Mouse (Mus musculus): Measurements from ENCODE around the gene Plppr4.

Gene Plppr4

GRCm38 (mm10) chr3:117360528-117360927 lies at the start of gene Plppr4:
Plppr4 (minus strand) TSS chr3:117360876.
- no peak for DNase-seq (ENCODE audit: low spot score)

DNA sequence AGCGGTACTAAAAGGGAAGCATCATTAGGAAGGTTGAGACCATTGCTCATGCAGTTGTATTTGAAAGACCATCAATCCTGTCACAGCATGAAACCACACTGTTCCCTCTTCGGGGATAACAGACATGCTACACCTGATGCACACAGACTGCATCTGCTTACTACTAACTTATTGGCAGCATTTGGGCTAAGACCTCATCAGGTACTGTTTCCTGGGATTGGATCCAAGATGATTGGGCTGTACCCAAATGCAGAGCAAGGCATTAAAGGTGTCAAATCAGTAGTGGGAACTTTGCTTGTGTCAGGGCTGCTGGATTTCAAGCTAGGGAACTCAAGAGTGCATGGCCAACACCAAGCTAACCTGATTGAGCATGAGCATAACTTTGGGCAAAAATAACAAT lies 45.1 kb upstream of the Plppr4 start:
- DNase-seq (ENCODE audit: low spot score), result no peak

DNA sequence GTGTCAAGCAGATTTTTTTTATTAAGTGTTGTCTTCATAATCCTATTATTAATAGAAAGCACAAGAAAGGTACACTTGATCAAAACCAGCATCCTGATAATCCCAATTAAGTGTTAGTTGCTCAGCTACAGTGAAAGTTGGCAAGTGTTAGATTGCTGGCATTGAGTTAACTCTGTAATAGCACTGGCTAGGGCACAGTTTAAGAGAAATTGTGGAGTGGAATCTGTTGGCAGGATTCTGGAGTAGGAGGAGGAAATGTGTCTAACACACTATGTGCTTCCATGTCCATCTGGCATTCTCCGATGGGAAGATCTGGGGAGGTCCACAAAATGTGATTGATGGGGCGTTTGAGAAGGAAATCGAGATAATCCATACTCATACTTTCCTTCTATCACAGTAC lies 43.1 kb upstream of the Plppr4 start:
- peak; percentile 21 for DNase-seq (ENCODE audit: low spot score)

DNA sequence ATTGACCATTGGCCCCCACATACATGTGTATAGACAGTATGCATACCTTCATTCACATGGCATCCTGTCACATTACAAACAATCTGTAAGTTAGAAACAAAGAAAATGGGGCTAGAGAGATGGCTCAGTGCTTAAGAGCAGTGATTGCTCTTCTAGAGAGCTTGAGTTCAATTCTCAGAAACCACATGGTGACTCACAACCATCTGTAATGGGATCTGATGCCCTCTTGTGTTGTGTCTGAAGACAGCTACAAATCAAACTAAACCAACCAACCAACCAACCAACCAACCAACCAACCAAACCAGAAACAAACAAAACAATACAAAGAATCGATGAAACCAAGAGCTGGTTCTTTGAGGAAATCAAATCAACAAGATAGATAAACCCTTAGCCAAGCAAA lies 5.4 kb upstream of the Plppr4 start:
- no peak for DNase-seq (ENCODE audit: low spot score)

- peak; percentile 66 for DNase-seq (ENCODE audit: low spot score)
Observed at GRCm38 (mm10) chr3:117359686-117360521, 772 bp downstream of the Plppr4 start.

- peak; percentile 16 for DNase-seq (ENCODE audit: low spot score)
Observed at GRCm38 (mm10) chr3:117358981-117359628, 1.6 kb downstream of the Plppr4 start.

DNA sequence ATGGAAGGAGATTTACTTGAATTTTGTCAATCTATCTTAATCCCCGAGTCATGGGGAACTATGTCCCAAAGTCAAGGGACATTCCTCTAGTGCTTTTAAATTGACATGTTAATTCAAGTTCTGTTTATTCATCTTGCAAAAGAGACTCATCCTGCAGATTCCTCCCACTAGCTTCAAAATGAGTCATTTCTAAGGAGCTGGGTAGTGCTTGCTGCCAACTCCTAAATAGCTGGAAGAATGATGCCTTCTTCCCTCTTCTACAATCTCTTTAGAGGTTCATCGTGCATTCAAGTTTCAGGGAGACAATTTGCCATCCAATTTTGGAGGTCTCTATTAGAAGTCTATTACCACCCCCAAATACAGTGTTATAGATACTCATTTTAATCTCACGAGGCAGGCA lies 3.3 kb downstream of the Plppr4 start:
- no peak for DNase-seq (ENCODE audit: low spot score)

- no peak for DNase-seq (ENCODE audit: low spot score)
Observed at GRCm38 (mm10) chr3:117353940-117354339, 6.7 kb downstream of the Plppr4 start.

- DNase-seq (ENCODE audit: low spot score), result no peak
Observed at GRCm38 (mm10) chr3:117346351-117346750, 14.3 kb downstream of the Plppr4 start.

DNA sequence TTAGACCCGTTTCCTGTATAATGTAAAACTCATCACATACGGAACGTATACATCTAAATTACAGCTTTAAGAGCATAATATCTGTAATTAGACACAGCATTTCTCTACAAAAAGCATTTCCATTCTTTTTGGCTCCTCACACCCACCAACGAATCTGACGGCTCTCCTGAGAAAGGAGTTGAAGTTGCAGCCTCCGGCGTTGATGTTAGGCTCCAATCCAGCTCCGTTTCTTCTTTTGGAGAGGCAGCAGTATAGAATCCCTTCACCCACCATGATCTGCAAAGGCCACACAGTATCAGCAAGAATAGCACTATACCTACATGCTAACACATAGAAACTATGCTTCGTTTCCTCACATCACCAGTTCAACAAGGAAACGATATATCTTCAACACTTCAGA lies 29.2 kb downstream of the Plppr4 start:
- no peak for DNase-seq (ENCODE audit: low spot score)

DNA sequence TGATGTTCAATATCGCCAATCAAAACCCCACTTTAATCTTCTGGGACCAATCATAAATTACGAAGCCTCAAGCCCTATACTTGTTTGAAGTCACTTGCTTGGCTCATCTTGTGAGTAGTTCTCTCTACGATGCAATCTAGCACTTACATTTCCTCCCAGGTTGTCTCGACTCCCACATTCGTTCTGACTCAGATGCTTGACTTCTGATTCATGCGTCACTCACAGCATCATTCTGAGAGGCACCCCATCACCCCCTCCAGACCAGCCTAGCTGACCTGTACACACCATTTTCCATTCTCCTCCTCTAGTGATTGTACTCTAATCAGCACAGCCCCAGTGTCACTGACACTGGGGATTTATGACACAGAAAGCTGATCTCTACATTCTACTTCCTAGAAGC lies 31.2 kb downstream of the Plppr4 start:
- no peak for DNase-seq (ENCODE audit: low spot score)

GRCm38 (mm10) chr3:117326551-117326950 lies 34.1 kb downstream of the Plppr4 start:
- DNase-seq (ENCODE audit: low spot score), result no peak

GRCm38 (mm10) chr3:117319671-117320070 lies 41.0 kb downstream of the Plppr4 start:
- no peak for DNase-seq (ENCODE audit: low spot score)

DNA sequence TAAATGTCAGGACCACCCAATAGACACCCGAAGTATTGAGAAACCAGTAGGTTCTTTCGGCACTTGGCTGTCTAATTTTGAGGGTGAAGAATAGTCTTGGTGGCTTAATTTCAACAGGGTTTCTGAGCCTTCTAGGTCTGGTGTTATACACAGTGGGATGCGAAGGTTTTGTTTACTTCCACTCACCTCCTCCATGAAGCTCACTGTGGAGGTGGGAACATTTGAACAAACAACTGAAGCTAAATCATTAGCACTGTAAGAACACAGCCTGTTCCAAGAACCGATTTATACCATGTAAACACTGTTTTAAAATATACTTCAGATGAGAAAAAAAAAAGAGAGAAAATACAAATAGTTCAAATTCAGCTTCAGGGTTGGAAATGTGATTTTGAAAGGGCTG lies 47.3 kb downstream of the Plppr4 start:
- DNase-seq (ENCODE audit: low spot score), result no peak

DNA sequence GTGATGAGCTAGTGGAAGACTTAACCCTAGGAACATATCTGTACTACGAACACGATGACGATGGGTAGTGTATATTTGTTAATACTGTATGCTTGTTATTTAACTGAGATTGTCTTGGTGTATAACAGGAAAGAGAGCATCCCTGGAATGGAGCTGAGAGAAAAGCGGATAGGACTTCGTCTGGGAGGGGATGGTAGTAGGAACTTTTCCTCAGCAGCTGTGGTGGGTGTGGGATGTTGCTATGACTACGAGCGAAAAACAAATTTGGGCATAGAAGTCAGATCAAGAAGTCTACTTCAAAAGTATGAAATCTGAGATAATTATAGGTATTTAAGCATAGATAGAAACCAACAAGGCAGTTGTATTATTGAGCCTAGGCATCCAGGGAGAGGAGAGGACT lies 48.6 kb downstream of the Plppr4 start:
- no peak for DNase-seq (ENCODE audit: low spot score)

GRCm38 (mm10) chr3:117310801-117311368 lies 49.8 kb downstream of the Plppr4 start:
- no peak for DNase-seq (ENCODE audit: low spot score)

DNA sequence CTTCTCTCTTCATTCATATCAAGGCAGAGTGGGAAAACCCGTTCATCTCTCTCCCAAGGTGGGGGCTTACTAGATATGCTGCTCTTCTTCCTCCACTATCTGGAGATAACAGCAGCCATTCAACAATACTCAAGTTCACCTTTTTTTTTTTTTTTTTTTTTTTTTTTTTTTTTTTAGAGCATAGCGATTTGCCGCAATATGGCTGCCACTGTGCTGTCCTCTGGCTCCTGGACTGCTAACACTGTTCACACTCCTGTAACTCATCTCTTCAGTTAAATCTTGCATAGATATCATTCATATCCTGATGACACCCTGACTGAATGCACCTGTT lies 51.1 kb downstream of the Plppr4 start:
- DNase-seq (ENCODE audit: low spot score), result no peak

DNA sequence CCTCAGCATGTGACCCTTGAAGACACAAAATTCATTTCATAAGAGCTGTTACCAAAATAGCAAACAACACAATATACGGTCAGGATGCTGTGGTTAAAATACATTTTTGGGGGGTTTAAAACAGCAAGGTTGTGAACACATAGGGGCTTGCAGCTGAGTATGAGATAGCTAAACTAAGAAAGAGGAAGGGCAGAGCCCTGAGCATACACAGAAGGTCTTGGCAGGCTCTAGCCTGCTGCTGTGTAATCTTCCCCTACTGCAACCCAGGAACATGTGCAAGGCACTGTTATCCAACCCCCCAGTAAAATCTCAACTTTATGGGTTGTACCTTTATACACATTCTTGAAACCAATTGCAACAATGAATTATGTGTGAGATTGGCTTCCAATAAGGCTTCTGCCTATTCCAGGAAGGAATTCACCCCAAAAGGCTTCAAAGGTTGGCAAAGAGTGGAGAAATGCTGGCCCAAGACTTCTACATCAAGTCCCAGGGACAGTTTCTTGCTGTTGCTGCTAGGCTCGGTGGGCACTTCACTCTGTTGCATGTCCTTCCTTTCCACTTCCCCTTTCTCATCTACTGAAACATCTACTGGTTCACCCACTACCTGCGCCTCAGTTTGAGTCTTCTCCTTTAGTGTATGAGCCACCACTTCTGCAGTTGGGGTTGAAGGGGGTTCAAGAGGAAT lies 51.6 kb downstream of the Plppr4 start:
- no peak for DNase-seq (ENCODE audit: low spot score)

GRCm38 (mm10) chr3:117307555-117307954 lies 53.1 kb downstream of the Plppr4 start:
- DNase-seq (ENCODE audit: low spot score), result no peak

DNA sequence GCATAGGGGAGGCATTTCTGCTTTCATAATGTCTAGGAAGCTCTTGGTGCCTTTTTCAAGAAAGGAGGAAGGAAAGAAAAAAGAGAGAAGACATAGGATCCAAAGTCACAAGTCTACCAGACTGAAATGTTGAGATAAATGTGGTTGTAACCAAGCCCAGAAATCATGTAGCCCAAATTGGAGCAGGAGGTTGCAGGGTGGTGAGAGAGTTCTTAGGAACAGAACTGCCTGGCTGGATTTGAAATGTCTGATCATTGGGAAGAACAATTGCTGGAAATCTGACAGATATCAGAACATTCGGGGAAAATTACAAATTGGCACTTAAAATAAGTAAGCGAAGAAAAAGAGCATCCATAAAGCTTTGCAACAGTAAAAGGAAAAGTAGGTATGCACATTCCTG lies 56.6 kb downstream of the Plppr4 start:
- no peak for DNase-seq (ENCODE audit: low spot score)

GRCm38 (mm10) chr3:117300735-117301271 lies 59.9 kb downstream of the Plppr4 start:
- no peak for DNase-seq (ENCODE audit: low spot score)

DNA sequence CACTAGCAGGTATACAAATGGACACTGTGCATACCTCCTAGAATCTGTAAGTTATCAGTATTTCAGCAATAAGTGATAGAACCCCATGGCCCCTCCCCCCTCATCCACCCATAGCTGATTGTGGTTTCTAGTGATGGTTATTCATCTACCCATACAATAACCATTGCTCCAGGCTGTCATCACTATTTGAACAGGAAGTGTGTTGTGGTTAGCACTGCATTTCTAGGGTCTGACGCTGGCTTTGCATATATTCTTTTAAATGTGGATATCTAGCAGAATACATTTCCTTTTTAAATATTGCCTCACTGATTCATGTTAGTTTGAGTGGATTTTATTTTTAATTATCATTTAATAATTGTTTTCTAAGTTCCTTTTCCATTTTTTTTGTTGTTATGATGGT lies 62.9 kb downstream of the Plppr4 start:
- no peak for DNase-seq (ENCODE audit: low spot score)
